Mouse (Mus musculus) forebrain, embryonic 16.5 days (tissue): ENCODE measurements around the gene Siae. TPM values are rescaled to one million over a fixed set of nuclear protein-coding genes. Genes with fewer than 3 reads are reported as not detected.

Experiments used
- ATAC-seq: fragments of 200-750 bp; cut with Nextera tagmentation; 2 replicates; pipeline ENCODE4 v1.8.0; 2017; ENCODE audit warnings: mild to moderate bottlenecking, moderate library complexity
- H3K27ac ChIP-seq: fragments of 300-500 bp; sonication (generic); 2 replicates; pipeline ENCODE4 v1.5.1; 2014; ENCODE audit warnings: low read length, control low read depth
- H3K27me3 ChIP-seq: fragments of 300-500 bp; sonication (generic); replicated peaks from 2 replicates; pipeline ENCODE4 v1.6.1; 2014; ENCODE audit warnings: low read length; ENCODE audit not compliant: control insufficient read depth, insufficient read depth
- H3K36me3 ChIP-seq: fragments of 300-500 bp; sonication (generic); 2 replicates; pipeline ENCODE4 v1.6.1; 2014; ENCODE audit not compliant: control insufficient read depth, insufficient read depth
- H3K4me1 ChIP-seq: fragments of 300-500 bp; sonication (generic); replicated peaks from 2 replicates; pipeline ENCODE4 v1.6.1; 2014; ENCODE audit warnings: low read length; ENCODE audit not compliant: control insufficient read depth, insufficient read depth
- H3K4me2 ChIP-seq: fragments of 300-500 bp; sonication (generic); 2 replicates; pipeline ENCODE4 v1.6.1; 2014; ENCODE audit warnings: mild to moderate bottlenecking, low read length, control low read depth
- H3K4me3 ChIP-seq: fragments of 300-500 bp; sonication (generic); replicated peaks from 2 replicates; pipeline ENCODE4 v1.5.1; 2014; ENCODE audit warnings: mild to moderate bottlenecking, low read length, control low read depth
- H3K9ac ChIP-seq: fragments of 300-500 bp; sonication (generic); replicated peaks from 2 replicates; pipeline ENCODE4 v1.6.1; 2014; ENCODE audit warnings: low read depth, low read length, control low read depth
- H3K9me3 ChIP-seq: fragments of 300-500 bp; sonication (generic); 2 replicates; pipeline ENCODE4 v1.6.1; 2016; ENCODE audit warnings: low read length; ENCODE audit not compliant: control insufficient read depth
- WGBS: fragments of 180-500 bp; shearing (Covaris S2); extraction: QIAGEN DNeasy Blood & Tissue Kit; methylation state at CpG from one replicate; pipeline ENCODE4 v1.1.7; 2014; 5-methylcytosine and 5-hydroxymethylcytosine counted together
- polyA plus RNA-seq: library from polyadenylated mRNA; unstranded; fragments of >200 nt; fragmentation: Nextera tagmentation; extraction: Ambion mirVana; gene quantifications from 2 replicates; pipeline ENCODE4 v1.2.1, GENCODE M21; 2015

Siae gene
- polyA plus RNA-seq, 1 experiment from 2014 or later, result 9.2 TPM

DNA sequence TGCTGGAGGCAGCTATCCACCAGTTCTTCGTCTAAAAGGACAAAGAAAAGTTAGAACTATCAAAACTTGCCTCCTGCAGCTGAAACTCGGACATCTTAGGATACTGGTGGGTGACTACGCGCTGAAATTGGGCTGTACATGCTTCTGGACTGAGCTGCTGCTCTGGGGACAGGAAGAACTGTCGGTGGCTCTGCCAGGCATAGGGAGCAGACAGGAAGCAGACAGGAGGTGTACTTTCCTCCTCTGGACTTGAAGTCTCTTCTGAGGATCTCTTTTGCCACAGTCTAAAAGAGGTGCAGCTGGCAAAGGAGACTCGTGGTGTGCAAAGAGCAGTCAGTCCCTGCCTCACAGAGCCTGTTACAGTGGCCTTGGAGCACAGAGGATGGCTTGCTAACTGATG, 37.1 kb downstream of the Siae start:
- no peak overlapping the region for H3K9ac ChIP-seq
- no peaks in the 10 kb centered on the region for H3K4me1 ChIP-seq
- H3K36me3 ChIP-seq, result no peaks in the 10 kb centered on the region
- H3K4me3 ChIP-seq, result no peak overlapping the region
- no peaks in the 10 kb centered on the region for H3K27me3 ChIP-seq
- no peak overlapping the region for H3K4me2 ChIP-seq
- no peak overlapping the region for H3K27ac ChIP-seq
- 54% methylated on average over 6 of the region's 6 CpGs for WGBS
- no peaks in the 10 kb centered on the region for H3K9me3 ChIP-seq
- no peak for ATAC-seq

DNA sequence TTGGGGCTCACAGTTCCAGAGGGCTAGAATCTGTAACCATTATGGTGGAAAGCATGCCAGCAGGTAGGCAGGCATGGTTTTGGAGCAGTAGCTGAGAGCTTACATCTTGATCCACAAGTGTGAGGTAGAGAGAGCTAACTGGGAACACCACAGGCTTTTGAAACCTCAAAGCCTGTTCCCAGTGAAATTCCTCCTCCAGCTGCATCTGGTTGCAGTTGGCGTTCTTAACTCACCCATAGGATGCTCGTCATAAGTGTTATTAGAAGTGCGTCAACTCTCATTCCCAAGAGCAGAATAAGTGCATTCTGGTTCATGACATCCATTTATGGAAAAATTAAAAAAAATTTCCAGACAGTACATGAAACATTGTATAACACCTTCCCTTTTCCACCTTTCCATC, 38.2 kb downstream of the Siae start:
- no peaks in the 10 kb centered on the region for H3K27me3 ChIP-seq
- H3K9ac ChIP-seq, result no peak overlapping the region
- H3K4me3 ChIP-seq, result no peak overlapping the region
- H3K9me3 ChIP-seq, result no peaks in the 10 kb centered on the region
- no peaks in the 10 kb centered on the region for H3K4me1 ChIP-seq
- no peak overlapping the region for H3K4me2 ChIP-seq
- 89% methylated on average over 3 of the region's 3 CpGs for WGBS
- H3K36me3 ChIP-seq, result no peaks in the 10 kb centered on the region
- ATAC-seq, result no peak
- H3K27ac ChIP-seq, result no peak overlapping the region

GRCm38 (mm10) chr9:37595570-37595969, 40.1 kb downstream of the Siae start:
- Histone ChIP-seq H3K27me3 (no peaks in the 10 kb centered on the region), H3K9me3 (no peaks in the 10 kb centered on the region), H3K4me3 (no peak overlapping the region), H3K36me3 (no peaks in the 10 kb centered on the region), H3K4me2 (no peak overlapping the region), H3K9ac (no peak overlapping the region), H3K4me1 (no peaks in the 10 kb centered on the region), H3K27ac (no peak overlapping the region)
- 89% methylated on average over 1 of the region's 1 CpGs for WGBS
- no peak for ATAC-seq

DNA sequence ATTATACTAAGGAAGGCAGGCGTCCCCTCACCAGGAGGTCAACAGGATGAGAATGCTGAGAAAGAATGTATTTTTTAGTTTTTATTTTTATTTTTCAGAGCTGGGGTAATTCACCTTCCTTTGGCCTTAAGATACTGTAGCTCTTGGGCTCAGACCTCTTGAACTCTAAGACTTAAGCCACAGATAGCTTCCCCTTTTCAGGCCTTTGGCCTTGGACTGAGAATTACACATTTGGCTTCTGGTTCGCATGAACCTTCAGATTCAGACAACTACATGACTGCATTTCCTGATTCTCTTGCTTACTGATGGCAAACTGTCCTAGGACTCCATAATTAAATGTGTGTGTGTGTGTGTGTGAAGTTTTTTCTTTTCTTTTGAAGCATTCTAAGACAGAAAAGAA, 43.1 kb downstream of the Siae start:
- H3K9ac ChIP-seq, result no peak overlapping the region
- WGBS, result 94% methylated on average over 2 of the region's 2 CpGs
- H3K27ac ChIP-seq, result no peak overlapping the region
- ATAC-seq, result no peak
- H3K9me3 ChIP-seq, result no peaks in the 10 kb centered on the region
- no peak overlapping the region for H3K4me3 ChIP-seq
- no peaks in the 10 kb centered on the region for H3K36me3 ChIP-seq
- no peaks in the 10 kb centered on the region for H3K27me3 ChIP-seq
- H3K4me2 ChIP-seq, result no peak overlapping the region
- no peaks in the 10 kb centered on the region for H3K4me1 ChIP-seq

DNA sequence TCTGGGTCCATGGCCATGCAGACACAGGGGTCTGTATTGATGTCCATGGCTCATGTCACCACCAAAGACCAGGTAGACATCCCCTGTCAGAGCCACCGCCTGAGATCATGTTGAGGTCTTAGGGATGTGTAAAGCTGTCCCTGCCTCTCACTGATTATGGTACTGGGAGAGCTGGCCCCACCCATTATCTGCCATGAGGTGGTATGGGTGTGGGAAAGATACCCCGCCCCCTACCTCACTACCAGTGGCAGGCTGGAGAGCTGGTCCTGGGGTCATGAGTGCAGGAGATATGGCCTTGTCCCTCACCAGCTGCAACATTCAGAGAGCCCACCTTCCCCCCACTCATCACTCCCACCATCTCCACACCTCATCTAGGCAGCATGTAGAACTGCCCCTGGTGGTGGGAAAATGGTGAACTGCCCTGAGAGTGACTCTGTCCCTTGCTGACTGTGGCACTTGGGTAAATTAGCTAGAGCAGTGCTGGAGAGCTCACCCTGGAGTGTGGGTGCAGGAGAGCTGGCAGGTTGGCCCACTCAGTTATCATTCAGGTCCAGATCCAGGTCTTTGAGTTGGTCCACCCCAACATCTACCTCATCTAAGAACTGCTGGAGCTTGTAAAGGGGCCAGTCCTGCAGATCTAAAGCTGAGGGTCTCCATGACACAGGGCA, 45.2 kb downstream of the Siae start:
- WGBS, result 97% methylated on average over 2 of the region's 2 CpGs
- Histone ChIP-seq H3K27me3 (no peaks in the 10 kb centered on the region), H3K4me2 (no peak overlapping the region), H3K36me3 (no peaks in the 10 kb centered on the region), H3K4me3 (no peak overlapping the region), H3K27ac (no peak overlapping the region), H3K9me3 (no peaks in the 10 kb centered on the region), H3K9ac (no peak overlapping the region), H3K4me1 (no peaks in the 10 kb centered on the region)
- ATAC-seq, result no peak

- H3K4me3 ChIP-seq, result no peak overlapping the region
- H3K36me3 ChIP-seq, result no peaks in the 10 kb centered on the region
- no peak overlapping the region for H3K4me2 ChIP-seq
- no peaks in the 10 kb centered on the region for H3K27me3 ChIP-seq
- no peaks in the 10 kb centered on the region for H3K9me3 ChIP-seq
- H3K4me1 ChIP-seq, result no peaks in the 10 kb centered on the region
- H3K9ac ChIP-seq, result no peak overlapping the region
- no peak overlapping the region for H3K27ac ChIP-seq
- 93% methylated on average over 3 of the region's 3 CpGs for WGBS
- ATAC-seq, result no peak
Measured at GRCm38 (mm10) chr9:37605089-37605488, 49.6 kb downstream of the Siae start.

- no peaks in the 10 kb centered on the region for H3K36me3 ChIP-seq
- 70% methylated on average over 4 of the region's 4 CpGs for WGBS
- H3K9ac ChIP-seq, result no peak overlapping the region
- no peak overlapping the region for H3K4me2 ChIP-seq
- no peak overlapping the region for H3K27ac ChIP-seq
- no peaks in the 10 kb centered on the region for H3K9me3 ChIP-seq
- H3K4me3 ChIP-seq, result no peak overlapping the region
- peaks cover 4% of the 10 kb centered on the region for H3K4me1 ChIP-seq
- ATAC-seq, result no peak
- H3K27me3 ChIP-seq, result no peaks in the 10 kb centered on the region
Measured at GRCm38 (mm10) chr9:37609558-37609957, 54.1 kb downstream of the Siae start.

DNA sequence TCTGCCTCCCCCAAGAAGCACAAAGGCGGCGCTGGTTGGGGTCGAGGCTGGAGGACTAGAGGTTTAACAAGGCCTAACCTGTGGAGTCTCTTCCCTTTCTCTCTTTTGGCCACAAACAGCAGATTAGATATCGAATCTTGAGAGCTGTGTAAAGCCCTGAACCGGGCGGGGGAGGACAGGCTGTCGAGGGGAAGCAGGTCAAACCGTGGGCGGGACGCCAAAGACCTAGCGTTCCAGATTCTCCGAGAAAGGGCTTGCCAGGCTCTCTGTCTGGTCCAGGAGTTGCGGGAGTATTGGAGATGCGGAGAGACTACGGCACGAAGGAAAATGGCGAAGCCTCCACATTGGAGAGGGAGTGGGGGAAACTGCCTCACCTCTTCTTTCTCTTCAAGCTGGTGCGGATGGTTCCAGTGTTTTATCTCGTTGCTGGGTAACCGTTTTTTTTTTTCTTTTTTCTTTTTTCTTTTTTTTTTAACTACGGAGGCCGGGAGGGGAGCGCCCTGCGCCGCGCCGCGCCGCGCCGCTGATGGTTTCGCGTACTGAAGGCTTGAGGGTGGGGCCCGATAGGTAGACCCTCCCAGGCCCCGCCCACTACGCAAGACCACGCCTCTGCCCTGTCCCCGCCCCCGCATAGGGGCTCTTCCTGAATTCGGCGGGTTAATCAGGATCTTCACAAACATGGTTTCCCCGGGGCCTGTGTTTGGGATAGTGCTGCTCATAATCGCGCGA, 57.8 kb downstream of the Siae start, which contains the start of gene Spa17:
Gene Spa17 (minus strand): TSS at position 541 of the 729 bp plus-strand sequence.
- under 1% methylated on average over 44 of the region's 45 CpGs for WGBS
- Histone ChIP-seq H3K4me2 (peak within 1 kb of the TSS; percentile 68), H3K4me1 (peaks cover 4% of the 10 kb centered on the region), H3K36me3 (no peaks in the 10 kb centered on the region), H3K27me3 (no peaks in the 10 kb centered on the region), H3K9ac (peak within 1 kb of the TSS; percentile 82), H3K27ac (peak within 1 kb of the TSS; percentile 89), H3K9me3 (no peaks in the 10 kb centered on the region), H3K4me3 (peak within 1 kb of the TSS; percentile 67)
- ATAC-seq, result peak; percentile 94

GRCm38 (mm10) chr9:37613911-37614280, 58.4 kb downstream of the Siae start:
- H3K9me3 ChIP-seq, result no peaks in the 10 kb centered on the region
- H3K27me3 ChIP-seq, result no peaks in the 10 kb centered on the region
- ATAC-seq, result no peak; the same call in 1 of the 2 replicates
- peak overlapping the region; percentile 67 for H3K4me3 ChIP-seq
- peak overlapping the region; percentile 82 for H3K9ac ChIP-seq
- WGBS, result 27% methylated on average over 6 of the region's 6 CpGs
- peaks cover 4% of the 10 kb centered on the region for H3K4me1 ChIP-seq
- H3K27ac ChIP-seq, result peak overlapping the region; percentile 17; the same call in 1 of the 2 replicates
- no peaks in the 10 kb centered on the region for H3K36me3 ChIP-seq
- peak overlapping the region; percentile 68 for H3K4me2 ChIP-seq
